In the genomic region with DNA sequence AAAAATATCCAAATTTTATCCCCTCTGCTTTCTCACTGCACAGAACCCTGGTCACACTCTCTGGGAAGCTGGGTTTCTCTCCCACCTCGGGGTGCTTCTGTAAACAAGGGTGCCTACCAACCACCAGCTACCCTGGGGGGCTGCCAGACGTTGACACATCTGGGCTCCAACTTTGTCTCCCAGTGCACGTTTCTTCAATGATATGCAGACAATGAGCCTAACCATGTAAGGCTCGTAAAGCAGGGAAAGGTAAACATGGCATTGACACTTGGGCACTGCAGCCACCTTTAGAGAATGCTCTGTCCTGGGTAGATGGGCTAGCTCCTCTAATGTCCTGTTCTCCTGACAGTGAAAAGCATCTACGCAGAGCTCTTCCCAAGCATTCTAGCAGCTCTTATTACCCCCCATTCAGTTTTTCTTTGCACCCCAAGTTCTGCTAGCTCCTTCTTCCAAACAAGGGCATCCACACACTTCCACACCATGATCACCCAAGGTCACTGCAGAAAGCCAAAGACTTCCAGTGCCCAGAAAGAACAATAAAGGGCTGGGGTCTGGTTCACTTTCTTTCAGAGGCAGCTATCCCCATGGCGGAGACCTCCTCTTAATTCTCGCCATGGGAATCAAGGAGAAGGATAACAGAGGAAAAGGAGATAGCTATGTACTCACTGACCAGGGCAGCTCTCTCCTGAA, we compare ENCODE assay signal across 21 mouse cellular contexts. TPM values are rescaled to one million over a fixed set of nuclear protein-coding genes. Genes with fewer than 3 reads are reported as not detected.
DNase-seq lines count a peak whose midpoint lies in the region; ATAC-seq and TF ChIP-seq lines count a peak whose summit lies in the region.
"Had no signal": no experiment of that assay in that cellular context is flagged by ENCODE, and none has a peak within 500 bp of the region (broad histone marks: within the 10 kb centered on the region; RNA-seq: fewer than 3 reads in every experiment).

No protein-coding gene starts in this region.

- no peaks in the 10 kb centered on the region for H3K9me3 ChIP-seq in kidney, postnatal 0 days (replicated peaks; ENCODE audit: low read length)
- H3K9me3 ChIP-seq in hindbrain, embryonic 12.5 days (replicated peaks) = no peaks in the 10 kb centered on the region
- H3K9me3 ChIP-seq in midbrain, embryonic 10.5 days (replicated peaks) = no peaks in the 10 kb centered on the region
- no peaks in the 10 kb centered on the region for H3K9me3 ChIP-seq in neural tube, embryonic 11.5 days (ENCODE audit: control insufficient read depth, low read length)
- H3K9me3 ChIP-seq: heart, embryonic 13.5 days; limb, embryonic 13.5 days had no signal

- no peak for TF ChIP-seq CTCF in kidney, postnatal 0 days (IDR thresholded peaks at IDR 0.05; ENCODE audit: low read depth)

- intact Hi-C loops in heart, postnatal 14 days (cut with DNase I) = loop anchor here (10.0 kb wide), 1 partner anchor 1212 kb away; no protein-coding TSS in a partner anchor

- H3K4me3 ChIP-seq in kidney, postnatal 0 days (replicated peaks; ENCODE audit: low read depth, low read length) = peak overlapping the region; percentile 57
- peak overlapping the region; percentile 28 for H3K4me3 ChIP-seq in hindbrain, embryonic 12.5 days
- peak overlapping the region; percentile 22; the same call in 1 of the 2 replicates for H3K4me3 ChIP-seq in midbrain, embryonic 10.5 days
- no peak overlapping the region for H3K4me3 ChIP-seq in neural tube, embryonic 11.5 days (ENCODE audit: low read depth, low read length)
- H3K4me3 ChIP-seq: erythroblast, embryonic 14.5 days; heart, embryonic 13.5 days; limb, embryonic 13.5 days had no signal

- H3K27ac ChIP-seq in kidney, postnatal 0 days = peak overlapping the region; percentile 3
- peak overlapping the region; percentile 49 for H3K27ac ChIP-seq in hindbrain, embryonic 12.5 days
- H3K27ac ChIP-seq in midbrain, embryonic 10.5 days (replicated peaks) = no peak overlapping the region
- no peak overlapping the region for H3K27ac ChIP-seq in neural tube, embryonic 11.5 days (ENCODE audit: low read depth, low read length)
- H3K27ac ChIP-seq: heart, embryonic 13.5 days; limb, embryonic 13.5 days had no signal

- ATAC-seq in kidney, postnatal 0 days (replicated peaks; ENCODE audit: low FRiP score, low read depth) = no peak
- ATAC-seq in hindbrain, embryonic 12.5 days (ENCODE audit: low FRiP score) = no peak
- no peak for ATAC-seq in neural tube, embryonic 11.5 days (ENCODE audit: insufficient read depth, low FRiP score, low TSS enrichment)
- ATAC-seq: CD4-positive, CD25-positive, alpha-beta regulatory T cell, adult 4 months; inflammation-experienced regulatory T-cells, adult 6 months had no signal

- DNase-seq in kidney, postnatal 0 days (ENCODE audit: low spot score) = no peak
- DNase-seq in kidney, adult 11 months = no peak
- peak; percentile 28 for DNase-seq in midbrain, embryonic 10.5 days (ENCODE audit: low spot score)
- DNase-seq in neural tube, embryonic 11.5 days (ENCODE audit: low spot score) = peak; percentile 24
- DNase-seq in layer of hippocampus, adult 9-11 months = no peak
- DNase-seq in adrenal gland, postnatal 25 days = no peak
- no peak for DNase-seq in heart, postnatal 14 days
- DNase-seq: adrenal gland, postnatal 14 days; cerebellum, adult 9-10 months; lung, postnatal 14 days; thymus, postnatal 4 days had no signal

- H3K9ac ChIP-seq in kidney, postnatal 0 days (ENCODE audit: low read depth, low read length) = peak overlapping the region; percentile 53
- peak overlapping the region; percentile 44 for H3K9ac ChIP-seq in hindbrain, embryonic 12.5 days
- H3K9ac ChIP-seq in neural tube, embryonic 11.5 days (ENCODE audit: low read length) = no peak overlapping the region
- H3K9ac ChIP-seq: heart, embryonic 13.5 days; limb, embryonic 13.5 days had no signal

- peak overlapping the region; percentile 91 for H3K4me2 ChIP-seq in kidney, postnatal 0 days (ENCODE audit: low read length)
- no peak overlapping the region; the same call in 1 of the 2 replicates for H3K4me2 ChIP-seq in hindbrain, embryonic 12.5 days (replicated peaks)
- H3K4me2 ChIP-seq in neural tube, embryonic 11.5 days (ENCODE audit: low read depth) = no peak overlapping the region
- H3K4me2 ChIP-seq: heart, embryonic 13.5 days; limb, embryonic 13.5 days had no signal

- H3K4me1 ChIP-seq in kidney, postnatal 0 days (replicated peaks; ENCODE audit: insufficient read depth, low read length) = peaks cover 4% of the 10 kb centered on the region; the same call in 1 of the 2 replicates
- peaks cover 19% of the 10 kb centered on the region; the same call in 1 of the 2 replicates for H3K4me1 ChIP-seq in hindbrain, embryonic 12.5 days
- peaks cover 39% of the 10 kb centered on the region for H3K4me1 ChIP-seq in midbrain, embryonic 10.5 days
- no peaks in the 10 kb centered on the region for H3K4me1 ChIP-seq in neural tube, embryonic 11.5 days (ENCODE audit: control insufficient read depth, insufficient read depth, low read length)

- 5% methylated on average over 7 of the region's 7 CpGs for WGBS in kidney, postnatal 0 days
- 5% methylated on average over 7 of the region's 7 CpGs for WGBS in hindbrain, embryonic 12.5 days
- WGBS in midbrain, embryonic 10.5 days = 4% methylated on average over 7 of the region's 7 CpGs
- WGBS in neural tube, embryonic 11.5 days = 3% methylated on average over 7 of the region's 7 CpGs

- peaks cover 67% of the 10 kb centered on the region for H3K27me3 ChIP-seq in kidney, postnatal 0 days (ENCODE audit: insufficient read depth, low read length)
- H3K27me3 ChIP-seq in hindbrain, embryonic 12.5 days = peaks cover 94% of the 10 kb centered on the region
- H3K27me3 ChIP-seq in midbrain, embryonic 10.5 days (ENCODE audit: low read depth, poor library complexity, severe bottlenecking) = peaks cover 97% of the 10 kb centered on the region
- peaks cover 93% of the 10 kb centered on the region for H3K27me3 ChIP-seq in neural tube, embryonic 11.5 days (ENCODE audit: control insufficient read depth, insufficient read depth, low read length)

- H3K36me3 ChIP-seq in kidney, postnatal 0 days (ENCODE audit: insufficient read depth, low read length) = no peaks in the 10 kb centered on the region
- no peaks in the 10 kb centered on the region for H3K36me3 ChIP-seq in hindbrain, embryonic 12.5 days
- H3K36me3 ChIP-seq in midbrain, embryonic 10.5 days = no peaks in the 10 kb centered on the region
- H3K36me3 ChIP-seq in neural tube, embryonic 11.5 days (ENCODE audit: control insufficient read depth, insufficient read depth, low read length) = no peaks in the 10 kb centered on the region
- H3K36me3 ChIP-seq: heart, embryonic 13.5 days; limb, embryonic 13.5 days had no signal

RNA-seq across cellular contexts. Expression of a gene that starts 2.3 kb away (rescaled TPM):
- 12.5 and 18.7 TPM in 2 replicates for polyA plus RNA-seq in kidney, postnatal 0 days (2015; fragmentation: Nextera tagmentation; extraction: Ambion mirVana)
- 3.5 and 3.8 TPM in 2 replicates for polyA plus RNA-seq in hindbrain, embryonic 12.5 days (2016; fragmentation: Nextera tagmentation; extraction: Ambion mirVana)
- polyA plus RNA-seq in midbrain, embryonic 10.5 days (2016; fragmentation: Nextera tagmentation; extraction: Ambion mirVana) = 0.47 and 1.2 TPM in 2 replicates
- not detected in 2 replicates for polyA plus RNA-seq in neural tube, embryonic 11.5 days (2014; fragmentation: Nextera tagmentation; extraction: Ambion mirVana)
- not detected in 2 replicates for total RNA-seq in adrenal gland, postnatal 25 days (2021)
- not detected for total RNA-seq in heart, postnatal 14 days (2021)
- total RNA-seq: adrenal gland, postnatal 14 days; gastrocnemius, postnatal 4 days; left cerebral cortex, adult 8-10 months had no signal
- polyA plus RNA-seq: erythroblast, embryonic 14.5 days; heart, embryonic 13.5 days; large intestine, adult 2 months; limb, embryonic 13.5 days; liver, embryonic 16.5 days had no signal

RNA-seq across cellular contexts. Expression of a gene that starts 2.8 kb away (rescaled TPM):
- polyA plus RNA-seq in kidney, postnatal 0 days (2015; fragmentation: Nextera tagmentation; extraction: Ambion mirVana) = 95.1 and 99.1 TPM in 2 replicates
- polyA plus RNA-seq in hindbrain, embryonic 12.5 days (2016; fragmentation: Nextera tagmentation; extraction: Ambion mirVana) = 48.4 and 63.4 TPM in 2 replicates
- polyA plus RNA-seq in midbrain, embryonic 10.5 days (2016; fragmentation: Nextera tagmentation; extraction: Ambion mirVana) = 10.5 and 28.2 TPM in 2 replicates
- 8.6 and 9.1 TPM in 2 replicates for polyA plus RNA-seq in neural tube, embryonic 11.5 days (2014; fragmentation: Nextera tagmentation; extraction: Ambion mirVana)
- total RNA-seq in adrenal gland, postnatal 25 days (2021) = 17.2 and 25.5 TPM in 2 replicates
- total RNA-seq in heart, postnatal 14 days (2021) = 1 to 10 TPM in 1 of 2 experiments, under 1 TPM in 1; 0.84 to 3.1 TPM

RNA-seq across cellular contexts. Expression of a gene that starts 6.0 kb away (rescaled TPM):
- polyA plus RNA-seq in kidney, postnatal 0 days (2015; fragmentation: Nextera tagmentation; extraction: Ambion mirVana) = 3.3 and 5.0 TPM in 2 replicates
- polyA plus RNA-seq in hindbrain, embryonic 12.5 days (2016; fragmentation: Nextera tagmentation; extraction: Ambion mirVana) = 1.1 and 2.9 TPM in 2 replicates
- polyA plus RNA-seq in midbrain, embryonic 10.5 days (2016; fragmentation: Nextera tagmentation; extraction: Ambion mirVana) = 0.31 and 1.1 TPM in 2 replicates
- polyA plus RNA-seq in neural tube, embryonic 11.5 days (2014; fragmentation: Nextera tagmentation; extraction: Ambion mirVana) = 0.41 TPM in 1 of 2 replicates, not detected in the other
- 2.5 and 2.6 TPM in 2 replicates for total RNA-seq in adrenal gland, postnatal 25 days (2021)
- not detected for total RNA-seq in heart, postnatal 14 days (2021)
- total RNA-seq: gastrocnemius, postnatal 4 days; left cerebral cortex, adult 8-10 months had no signal
- polyA plus RNA-seq: erythroblast, embryonic 14.5 days; inflammation-experienced regulatory T-cells, adult 6 months; large intestine, adult 2 months; liver, embryonic 16.5 days had no signal

Comparison
In these comparisons a context has a peak if more than half of its experiments do, and no peak if none do; other contexts are left out.
1. DNase-seq: peak in midbrain, embryonic 10.5 days (single experiment) and neural tube, embryonic 11.5 days (single experiment); none in kidney, postnatal 0 days (single experiment), kidney, adult 11 months (single experiment), layer of hippocampus, adult 9-11 months (single experiment), adrenal gland, postnatal 25 days (single experiment) and heart, postnatal 14 days (0 of 2).
2. H3K27ac ChIP-seq: peak in kidney, postnatal 0 days (single experiment) and hindbrain, embryonic 12.5 days (single experiment); none in midbrain, embryonic 10.5 days (single experiment) and neural tube, embryonic 11.5 days (single experiment).